In genomic region chr10:120242421-120242820, GRCm38 (mm10) we compare ENCODE assay signal across 21 mouse cellular contexts.
"Had no signal": no experiment of that assay in that cellular context is flagged by ENCODE, and none has a peak within 500 bp of the region (broad histone marks: within the 10 kb centered on the region; RNA-seq: fewer than 3 reads in every experiment).

No protein-coding gene starts in this region.

- H3K4me1 ChIP-seq: liver, embryonic 12.5 days; liver, embryonic 15.5 days; lung, embryonic 15.5 days; midbrain, embryonic 12.5 days had no signal

- H3K36me3 ChIP-seq: kidney, embryonic 15.5 days; limb, embryonic 13.5 days; liver, embryonic 12.5 days; liver, embryonic 15.5 days; lung, embryonic 15.5 days; midbrain, embryonic 12.5 days had no signal

- H3K4me3 ChIP-seq: kidney, embryonic 15.5 days; limb, embryonic 13.5 days; liver, embryonic 12.5 days; liver, embryonic 15.5 days; lung, embryonic 15.5 days; midbrain, embryonic 12.5 days had no signal

- H3K9me3 ChIP-seq: kidney, embryonic 15.5 days; limb, embryonic 13.5 days; liver, embryonic 12.5 days; liver, embryonic 15.5 days; lung, embryonic 15.5 days; megakaryocyte, embryonic 14.5 days; midbrain, embryonic 12.5 days had no signal

- H3K27me3 ChIP-seq: kidney, embryonic 15.5 days; liver, embryonic 15.5 days; lung, embryonic 15.5 days; midbrain, embryonic 12.5 days had no signal

- H3K27ac ChIP-seq: kidney, embryonic 15.5 days; limb, embryonic 13.5 days; liver, embryonic 12.5 days; liver, embryonic 15.5 days; lung, embryonic 15.5 days; midbrain, embryonic 12.5 days; stomach, postnatal 0 days had no signal

- DNase-seq: kidney, adult 8-10 months; kidney, postnatal 10 days; kidney, postnatal 36 days; layer of hippocampus, postnatal 36 days; left cerebral cortex, postnatal 4 days; liver; lung, adult 18-20 months; lung, postnatal 10 days; lung, postnatal 36 days; right cerebral cortex, adult 18-20 months; right cerebral cortex, postnatal 14 days; right cerebral cortex, postnatal 4 days; thymus, postnatal 25 days had no signal
